Mouse (Mus musculus): ENCODE data around the gene Ralgps2. TPM values are rescaled to one million over a fixed set of nuclear protein-coding genes. Genes with fewer than 3 reads are reported as not detected.
A peak's percentile ranks its signal among the peaks of the same experiment; 100 is the strongest.

Ralgps2 gene
- total and polyA plus RNA-seq, 3 experiments: 7.8 to 16.4 TPM; not detected in 1

- H3K4me1 ChIP-seq (ENCODE audit: control insufficient read depth in 1 of 2, insufficient read depth in 2 of 2, low read length in 2 of 2): peaks cover 22 to 41% of the 10 kb centered on the region in 2 experiments
These were observed 46.5 kb upstream of the Ralgps2 start for GRCm38 (mm10) chr1:156985657-156986640.

GRCm38 (mm10) chr1:156983009-156983870 lies 43.8 kb upstream of the Ralgps2 start:
- Histone ChIP-seq H3K27ac (ENCODE audit: control insufficient read depth, low read depth, low read length) (no peak overlapping the region), H3K9ac (ENCODE audit: control insufficient read depth, low read depth, low read length, poor library complexity, severe bottlenecking) (no peak overlapping the region), H3K36me3 (ENCODE audit: control insufficient read depth in 1 of 2, insufficient read depth in 2 of 2, low read length in 2 of 2) (peaks cover 0 to 28% of the 10 kb centered on the region in 2 experiments; a peak in 2 of 4 replicates), H3K9me3 (replicated peaks; ENCODE audit: insufficient read depth, low read length) (no peaks in the 10 kb centered on the region), H3K27me3 (ENCODE audit: control insufficient read depth in 1 of 2, insufficient read depth in 2 of 2, low read length in 2 of 2) (no peaks in the 10 kb centered on the region), H3K79me2 (ENCODE audit: control insufficient read depth, insufficient read depth, low read length, poor library complexity) (no peaks in the 10 kb centered on the region), H3K4me1 (ENCODE audit: control insufficient read depth in 1 of 2, insufficient read depth in 2 of 2, low read length in 2 of 2) (peaks cover 19 to 36% of the 10 kb centered on the region in 2 experiments), H3K4me3 (ENCODE audit: control insufficient read depth in 1 of 2, insufficient read depth in 1 of 2, low read depth in 2 of 2, low read length in 2 of 2) (no peak overlapping the region)
- TF ChIP-seq MXI1 (IDR thresholded peaks at IDR 0.05; ENCODE audit: low read depth, low read length): no peak
- TF ChIP-seq ZC3H11A (IDR thresholded peaks at IDR 0.05; ENCODE audit: low read depth, low read length): no peak
- TF ChIP-seq KAT2A (conservative IDR thresholded peaks at IDR 0.05; ENCODE audit: low read depth, low read length): no peak
- TF ChIP-seq GATA1 (IDR thresholded peaks at IDR 0.05; ENCODE audit: low read depth, low read length): no peak
- TF ChIP-seq NELFE (IDR thresholded peaks at IDR 0.05; ENCODE audit: low read depth, low read length): no peak
- DNase-seq (ENCODE audit: low read depth, low spot score): no peak

More at GRCm38 (mm10) chr1:156985657-156986640, 46.5 kb upstream of the Ralgps2 start:
- TF ChIP-seq ZKSCAN1 (IDR thresholded peaks at IDR 0.05; ENCODE audit: low read depth, low read length) (peak; percentile 58; the same call in 1 of the 2 replicates), TCF12 (IDR thresholded peaks at IDR 0.05; ENCODE audit: low read depth, low read length) (peak; percentile 70), ETS1 (IDR thresholded peaks at IDR 0.05; ENCODE audit: low read depth, low read length) (0 out of 2 replicates have a peak, but pooled peaks have one; percentile 14), CHD2 (IDR thresholded peaks at IDR 0.05; ENCODE audit: low read length) (no peak), NRF1 (IDR thresholded peaks at IDR 0.05; ENCODE audit: insufficient read depth, low read depth, low read length, poor library complexity, severe bottlenecking) (no peak), GATA1 (IDR thresholded peaks at IDR 0.05; ENCODE audit: low read depth, low read length) (0 out of 2 replicates have a peak, but pooled peaks have one; percentile 46), MYC (IDR thresholded peaks at IDR 0.05; ENCODE audit: low read depth, low read length) (no peak), TAL1 (IDR thresholded peaks at IDR 0.05; ENCODE audit: low read length) (peak; percentile 74), MXI1 (IDR thresholded peaks at IDR 0.05; ENCODE audit: low read depth, low read length) (no peak), EP300 (IDR thresholded peaks at IDR 0.05; ENCODE audit: low read depth in 1 of 2, low read length in 2 of 2) (peak; percentile 13 to 56; a peak in 2 of 4 replicates), UBTF (IDR thresholded peaks at IDR 0.05; ENCODE audit: borderline replicate concordance, insufficient read depth, low read depth, low read length) (no peak), MEF2A (IDR thresholded peaks at IDR 0.05; ENCODE audit: extremely low read depth, insufficient replicate concordance, low read depth, low read length, poor library complexity, severe bottlenecking) (no peak)
- peak; percentile 21 for DNase-seq (ENCODE audit: low read depth, low spot score)
- H3K36me3 ChIP-seq (ENCODE audit: control insufficient read depth in 1 of 2, insufficient read depth in 2 of 2, low read length in 2 of 2): peaks cover 0 to 29% of the 10 kb centered on the region in 2 experiments; a peak in 2 of 4 replicates
- H3K9ac ChIP-seq (ENCODE audit: control insufficient read depth, low read depth, low read length, poor library complexity, severe bottlenecking): peak overlapping the region; percentile 56
- H3K27me3 ChIP-seq (ENCODE audit: control insufficient read depth in 1 of 2, insufficient read depth in 2 of 2, low read length in 2 of 2): no peaks in the 10 kb centered on the region
- peak overlapping the region; percentile 83 for H3K27ac ChIP-seq (ENCODE audit: control insufficient read depth, low read depth, low read length)
- no peaks in the 10 kb centered on the region for H3K9me3 ChIP-seq (replicated peaks; ENCODE audit: insufficient read depth, low read length)
- H3K79me2 ChIP-seq (ENCODE audit: control insufficient read depth, insufficient read depth, low read length, poor library complexity): no peaks in the 10 kb centered on the region
- peak overlapping the region; percentile 13 to 25; a peak in 3 of 4 replicates for H3K4me3 ChIP-seq (ENCODE audit: control insufficient read depth in 1 of 2, insufficient read depth in 1 of 2, low read depth in 2 of 2, low read length in 2 of 2)
